Mouse (Mus musculus) ES-CJ7 (cell line): ENCODE measurements around the gene Wdr90.
"Not testable (repeated sequence)": the region's sequence is repeated elsewhere in the genome, so short reads cannot be mapped to it uniquely, and the experiment has no call there.

Experiments
- DNase-seq: peaks from one replicate; pipeline ENCODE4 v3.0.0; 2011; ENCODE audit warnings: low read depth, low spot score

Wdr90 gene

GRCm38 (mm10) chr17:25877025-25877424, 15.7 kb upstream of the Wdr90 start:
- no peak for DNase-seq

- DNase-seq: no peak
Measured at GRCm38 (mm10) chr17:25876347-25876915, 15.1 kb upstream of the Wdr90 start.

- peak; percentile 82 for DNase-seq
Measured at GRCm38 (mm10) chr17:25875171-25876136, 14.2 kb upstream of the Wdr90 start.

- DNase-seq: peak; percentile 87
Measured at GRCm38 (mm10) chr17:25874721-25875170, 13.4 kb upstream of the Wdr90 start, which contains the start of gene Mettl26. Gene Mettl26 (plus strand): TSS chr17:25875074.

- no peak for DNase-seq
Measured at GRCm38 (mm10) chr17:25874148-25874720, 12.9 kb upstream of the Wdr90 start.

- no peak for DNase-seq
Measured at GRCm38 (mm10) chr17:25873405-25874147, 12.3 kb upstream of the Wdr90 start.

- no peak for DNase-seq
Measured at GRCm38 (mm10) chr17:25872676-25873075, 11.4 kb upstream of the Wdr90 start.

GRCm38 (mm10) chr17:25871566-25871965, 10.3 kb upstream of the Wdr90 start:
- not testable (repeated sequence) for DNase-seq

GRCm38 (mm10) chr17:25869954-25870353, 8.7 kb upstream of the Wdr90 start:
- DNase-seq: no peak

GRCm38 (mm10) chr17:25869498-25869897, 8.2 kb upstream of the Wdr90 start:
- DNase-seq: no peak

GRCm38 (mm10) chr17:25868601-25869191, 7.4 kb upstream of the Wdr90 start, which contains the start of gene Mcrip2:
Gene Mcrip2 (minus strand): TSS chr17:25868764.
- peak; percentile 74 for DNase-seq

GRCm38 (mm10) chr17:25867836-25868600, 6.7 kb upstream of the Wdr90 start:
- no peak for DNase-seq

GRCm38 (mm10) chr17:25867509-25867835, 6.2 kb upstream of the Wdr90 start:
- peak; percentile 47 for DNase-seq

GRCm38 (mm10) chr17:25866172-25866571, 4.9 kb upstream of the Wdr90 start:
- no peak for DNase-seq

- no peak for DNase-seq
Measured at GRCm38 (mm10) chr17:25865288-25865687, 4.0 kb upstream of the Wdr90 start.

- no peak for DNase-seq
Measured at GRCm38 (mm10) chr17:25864311-25864710, 3.0 kb upstream of the Wdr90 start.

- no peak for DNase-seq
Measured at GRCm38 (mm10) chr17:25863681-25864080, 2.4 kb upstream of the Wdr90 start.

- DNase-seq: no peak
Measured at GRCm38 (mm10) chr17:25861704-25862612, 657 bp upstream of the Wdr90 start.

GRCm38 (mm10) chr17:25860229-25860628, 1.1 kb downstream of the Wdr90 start:
- DNase-seq: no peak
